ENCODE assay signal across 8 mouse cellular contexts in genomic region chr12:57196608-57197362, GRCm38 (mm10). TPM values are rescaled to one million over a fixed set of nuclear protein-coding genes. Genes with fewer than 3 reads are reported as not detected.
DNase-seq lines count a peak whose midpoint lies in the region; ATAC-seq and TF ChIP-seq lines count a peak whose summit lies in the region.

No protein-coding gene starts in this region.

- peaks cover 8% of the 10 kb centered on the region for H3K27me3 ChIP-seq in thymus, adult 2 months (ENCODE audit: control insufficient read depth, insufficient read depth, low read length)
- peaks cover 54% of the 10 kb centered on the region for H3K27me3 ChIP-seq in embryonic facial prominence, embryonic 10.5 days (replicated peaks; ENCODE audit: low read depth, poor library complexity, severe bottlenecking)
- no peaks in the 10 kb centered on the region for H3K27me3 ChIP-seq in kidney, adult 2 months (replicated peaks; ENCODE audit: control insufficient read depth, insufficient read depth, low read length)
- peaks cover 8% of the 10 kb centered on the region for H3K27me3 ChIP-seq in lung, embryonic 16.5 days (ENCODE audit: control insufficient read depth, insufficient read depth, low read depth, low read length)

- H3K4me1 ChIP-seq in thymus, adult 2 months (replicated peaks; ENCODE audit: control insufficient read depth, insufficient read depth, low read length): no peaks in the 10 kb centered on the region
- peaks cover 14% of the 10 kb centered on the region for H3K4me1 ChIP-seq in embryonic facial prominence, embryonic 10.5 days
- H3K4me1 ChIP-seq in kidney, adult 2 months (ENCODE audit: control insufficient read depth, insufficient read depth, low read length): peaks cover 3% of the 10 kb centered on the region; the same call in 1 of the 2 replicates
- H3K4me1 ChIP-seq in lung, embryonic 16.5 days (replicated peaks; ENCODE audit: control insufficient read depth, insufficient read depth, low read length): 0 out of 2 replicates have a peak, but pooled peaks cover 2% of the 10 kb centered on the region

- peak overlapping the region; percentile 68 for H3K9ac ChIP-seq in lung, embryonic 16.5 days (ENCODE audit: low read length)

- H3K27ac ChIP-seq in thymus, adult 2 months (ENCODE audit: control insufficient read depth, insufficient read depth, low read length): no peak overlapping the region
- peak overlapping the region; percentile 76 for H3K27ac ChIP-seq in embryonic facial prominence, embryonic 10.5 days (replicated peaks)
- peak overlapping the region; percentile 79 for H3K27ac ChIP-seq in kidney, adult 2 months (ENCODE audit: insufficient read depth, low read depth, low read length)
- H3K27ac ChIP-seq in lung, embryonic 16.5 days (ENCODE audit: low read length): no peak overlapping the region

- ATAC-seq in lung, embryonic 16.5 days (ENCODE audit: low read depth): peak; percentile 60

- DNase-seq in thymus, postnatal 0 days (ENCODE audit: low spot score): peak; percentile 14
- DNase-seq in thymus, adult 2 months: no peak
- DNase-seq in embryonic facial prominence, embryonic 10.5 days (ENCODE audit: low spot score): peak; percentile 66
- DNase-seq in heart, adult 8-10 months (ENCODE audit: low spot score): peak; percentile 4
- DNase-seq in kidney, adult 2 months: peak; percentile 91
- DNase-seq in retina, postnatal 1 day: peak; percentile 46
- DNase-seq in T-cell, adult 2 months (ENCODE audit: low spot score): no peak

- H3K9me3 ChIP-seq in embryonic facial prominence, embryonic 10.5 days: no peaks in the 10 kb centered on the region
- H3K9me3 ChIP-seq in lung, embryonic 16.5 days (ENCODE audit: control insufficient read depth, low read length): no peaks in the 10 kb centered on the region

- peak overlapping the region; percentile 91 for H3K4me2 ChIP-seq in lung, embryonic 16.5 days (ENCODE audit: low read depth, low read length)

- TF ChIP-seq POLR2A in thymus, adult 2 months (IDR thresholded peaks at IDR 0.05; ENCODE audit: control insufficient read depth, extremely low read depth, insufficient read depth, low read length, poor library complexity): no peak
- TF ChIP-seq POLR2A in kidney, adult 2 months (IDR thresholded peaks at IDR 0.05; ENCODE audit: low read depth, low read length): no peak

- no peak overlapping the region for H3K4me3 ChIP-seq in thymus, adult 2 months (ENCODE audit: control insufficient read depth, insufficient read depth, low read length)
- peak overlapping the region; percentile 68 for H3K4me3 ChIP-seq in embryonic facial prominence, embryonic 10.5 days
- H3K4me3 ChIP-seq in kidney, adult 2 months (ENCODE audit: insufficient read depth, low read depth, low read length): peak overlapping the region; percentile 82
- H3K4me3 ChIP-seq in lung, embryonic 16.5 days (ENCODE audit: low read length): peak overlapping the region; percentile 59

- no peaks in the 10 kb centered on the region for H3K36me3 ChIP-seq in thymus, adult 2 months (ENCODE audit: control insufficient read depth, insufficient read depth, low read length)
- no peaks in the 10 kb centered on the region for H3K36me3 ChIP-seq in embryonic facial prominence, embryonic 10.5 days (replicated peaks)
- H3K36me3 ChIP-seq in kidney, adult 2 months (ENCODE audit: control insufficient read depth, insufficient read depth, low read length): no peaks in the 10 kb centered on the region
- no peaks in the 10 kb centered on the region for H3K36me3 ChIP-seq in lung, embryonic 16.5 days (ENCODE audit: control insufficient read depth, insufficient read depth, low read length)

- no peak for TF ChIP-seq CTCF in thymus, adult 2 months (IDR thresholded peaks at IDR 0.05; ENCODE audit: borderline replicate concordance, control insufficient read depth, extremely low read depth, insufficient read depth, low read length, poor library complexity)
- TF ChIP-seq CTCF in kidney, adult 2 months (conservative IDR thresholded peaks at IDR 0.05; ENCODE audit: insufficient read depth, insufficient read length, low read depth, low read length): no peak

- WGBS in thymus, adult 2 months: 8% methylated on average over 59 of the region's 59 CpGs
- under 1% methylated on average over 59 of the region's 59 CpGs for WGBS in embryonic facial prominence, embryonic 10.5 days
- 4% methylated on average over 59 of the region's 59 CpGs for WGBS in kidney, adult 2 months
- 1% methylated on average over 56 of the region's 59 CpGs for WGBS in lung, embryonic 16.5 days

RNA-seq across cellular contexts. Expression of gene Slc25a21, which starts 0.5 kb away (rescaled TPM):
- polyA plus RNA-seq in thymus, postnatal 0 days (2015; fragmentation: Nextera tagmentation; extraction: Ambion mirVana): 0.53 and 0.66 TPM in 2 replicates
- polyA plus RNA-seq in thymus, adult 2 months (2012; rRNA removed): 0.03 TPM in 1 of 2 replicates, not detected in the other
- polyA plus RNA-seq in embryonic facial prominence, embryonic 10.5 days (2016; fragmentation: Nextera tagmentation; extraction: Ambion mirVana): 2.7 and 2.9 TPM in 2 replicates
- total RNA-seq in heart, adult 8-10 months (2022): under 1 TPM; 0.20 to 0.72 (median 0.58) TPM
- polyA plus RNA-seq in kidney, adult 2 months (2012; rRNA removed): 5.0 and 5.3 TPM in 2 replicates
- polyA plus RNA-seq in lung, embryonic 16.5 days (2015; fragmentation: Nextera tagmentation; extraction: Ambion mirVana): 0.30 and 0.45 TPM in 2 replicates

RNA-seq across cellular contexts. Expression of gene Prps1l3, which starts 33.4 kb away (rescaled TPM):
- polyA plus RNA-seq in thymus, postnatal 0 days (2015; fragmentation: Nextera tagmentation; extraction: Ambion mirVana): 64.7 and 72.1 TPM in 2 replicates
- 25.5 and 27.5 TPM in 2 replicates for polyA plus RNA-seq in thymus, adult 2 months (2012; rRNA removed)
- polyA plus RNA-seq in embryonic facial prominence, embryonic 10.5 days (2016; fragmentation: Nextera tagmentation; extraction: Ambion mirVana): 92.8 and 93.1 TPM in 2 replicates
- total RNA-seq in heart, adult 8-10 months (2022): 10 to 100 TPM; 16.0 to 19.4 (median 18.2) TPM
- 12.5 and 15.0 TPM in 2 replicates for polyA plus RNA-seq in kidney, adult 2 months (2012; rRNA removed)
- 68.2 TPM in 2 replicates for polyA plus RNA-seq in lung, embryonic 16.5 days (2015; fragmentation: Nextera tagmentation; extraction: Ambion mirVana)

RNA-seq across cellular contexts. Expression of gene Mipol1, which starts 33.4 kb away (rescaled TPM):
- 7.4 and 8.3 TPM in 2 replicates for polyA plus RNA-seq in thymus, postnatal 0 days (2015; fragmentation: Nextera tagmentation; extraction: Ambion mirVana)
- polyA plus RNA-seq in thymus, adult 2 months (2012; rRNA removed): 1.3 and 1.5 TPM in 2 replicates
- polyA plus RNA-seq in embryonic facial prominence, embryonic 10.5 days (2016; fragmentation: Nextera tagmentation; extraction: Ambion mirVana): 9.9 and 10.2 TPM in 2 replicates
- 1 to 10 TPM; 2.9 to 6.3 (median 4.0) TPM for total RNA-seq in heart, adult 8-10 months (2022)
- polyA plus RNA-seq in kidney, adult 2 months (2012; rRNA removed): 1.5 and 1.7 TPM in 2 replicates
- polyA plus RNA-seq in lung, embryonic 16.5 days (2015; fragmentation: Nextera tagmentation; extraction: Ambion mirVana): 8.6 and 8.7 TPM in 2 replicates

Comparison
In these comparisons a context has a peak if more than half of its experiments do, and no peak if none do; other contexts are left out.
1. DNase-seq: peak in thymus, postnatal 0 days (single experiment), embryonic facial prominence, embryonic 10.5 days (single experiment), heart, adult 8-10 months (single experiment), kidney, adult 2 months (single experiment) and retina, postnatal 1 day (single experiment); none in thymus, adult 2 months (single experiment) and T-cell, adult 2 months (single experiment).
2. H3K27ac ChIP-seq: peak in embryonic facial prominence, embryonic 10.5 days (single experiment) and kidney, adult 2 months (single experiment); none in thymus, adult 2 months (single experiment) and lung, embryonic 16.5 days (single experiment).